Mouse (Mus musculus): Measurements from ENCODE around the gene Pdzk1ip1.

The Pdzk1ip1 gene

DNA sequence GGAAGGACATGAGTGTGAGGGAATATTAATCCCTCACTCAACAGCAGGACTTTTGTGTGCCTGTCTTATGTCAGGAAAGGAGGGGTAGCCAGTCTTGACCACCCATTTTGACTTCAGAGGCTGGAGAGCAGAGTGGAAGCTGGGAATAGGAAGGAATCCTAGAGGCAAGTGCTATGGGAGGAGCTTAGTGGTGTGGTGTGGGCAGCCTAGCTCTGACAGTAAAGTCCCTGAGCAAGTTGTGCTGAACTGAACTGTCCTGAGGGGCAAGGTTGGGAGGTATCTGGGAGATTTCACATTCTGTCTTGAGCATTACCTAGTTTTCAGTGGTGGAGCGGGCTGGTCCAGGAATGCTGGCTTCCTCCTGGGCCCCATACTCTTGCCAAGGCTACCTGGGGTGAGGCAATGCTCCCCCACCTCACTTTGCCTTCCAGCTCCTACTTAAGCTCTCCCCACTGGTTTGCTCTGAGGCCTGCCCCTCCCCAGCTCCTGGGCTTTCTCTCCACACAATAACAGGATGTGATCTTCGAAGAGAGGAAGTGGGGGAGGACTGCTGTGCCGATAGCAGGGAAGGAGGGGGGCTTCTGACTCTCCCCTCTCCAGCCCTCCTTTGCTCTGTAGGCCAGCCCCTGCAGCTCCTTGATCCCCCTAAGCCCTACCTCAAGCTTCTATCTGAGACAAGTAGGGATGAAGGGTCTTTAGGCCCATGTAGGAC lies 13.1 kb upstream of the Pdzk1ip1 start:
- in situ Hi-C loops (cut with MboI, MseI): no loop called here

DNA sequence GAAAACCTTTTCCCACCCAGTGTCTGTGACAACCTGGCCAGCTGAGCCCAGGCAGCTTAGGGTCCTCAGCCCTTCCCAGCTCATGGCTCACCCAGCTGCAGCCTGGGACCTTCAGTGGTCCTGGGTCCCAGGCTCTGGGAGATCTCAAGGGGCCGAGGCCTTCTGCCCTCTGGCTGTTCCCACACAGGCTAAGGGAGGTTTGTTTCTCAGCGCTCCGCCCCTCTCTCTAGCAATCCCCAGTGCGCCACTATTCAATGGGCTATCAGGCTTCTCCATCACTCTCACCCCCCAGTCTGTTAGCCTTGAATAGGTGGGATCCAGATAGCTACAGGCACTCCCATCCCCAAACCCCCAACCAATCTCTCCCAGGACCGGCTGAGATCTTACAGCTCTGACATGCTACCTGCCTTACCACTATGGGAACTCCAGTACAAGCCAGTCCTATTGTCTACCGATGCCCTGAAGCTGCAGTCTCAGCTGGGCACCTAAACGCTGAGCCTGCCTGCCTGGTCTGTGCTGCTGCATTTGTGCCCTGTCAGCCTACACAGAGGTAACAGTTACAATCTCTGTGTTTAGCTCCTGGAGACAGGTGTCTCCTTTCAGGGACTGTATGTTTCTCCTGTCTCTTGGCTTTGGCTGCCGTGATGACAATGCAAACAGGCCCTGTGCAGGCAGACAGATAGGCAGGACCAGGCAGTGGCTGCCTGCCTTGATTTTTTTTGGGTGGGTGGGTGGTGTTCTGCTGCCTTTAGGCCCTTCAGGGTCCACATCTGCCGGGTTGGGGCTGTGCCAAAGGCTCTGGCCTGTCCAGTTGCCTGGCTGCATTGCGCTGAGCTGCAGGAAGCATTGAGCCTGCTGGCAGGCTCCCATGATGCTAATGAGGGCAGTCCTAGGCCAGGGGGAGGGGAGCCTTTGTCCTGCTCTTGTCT lies 9.4 kb upstream of the Pdzk1ip1 start:
- in situ Hi-C loops (cut with MboI, MseI): no loop called here

DNA sequence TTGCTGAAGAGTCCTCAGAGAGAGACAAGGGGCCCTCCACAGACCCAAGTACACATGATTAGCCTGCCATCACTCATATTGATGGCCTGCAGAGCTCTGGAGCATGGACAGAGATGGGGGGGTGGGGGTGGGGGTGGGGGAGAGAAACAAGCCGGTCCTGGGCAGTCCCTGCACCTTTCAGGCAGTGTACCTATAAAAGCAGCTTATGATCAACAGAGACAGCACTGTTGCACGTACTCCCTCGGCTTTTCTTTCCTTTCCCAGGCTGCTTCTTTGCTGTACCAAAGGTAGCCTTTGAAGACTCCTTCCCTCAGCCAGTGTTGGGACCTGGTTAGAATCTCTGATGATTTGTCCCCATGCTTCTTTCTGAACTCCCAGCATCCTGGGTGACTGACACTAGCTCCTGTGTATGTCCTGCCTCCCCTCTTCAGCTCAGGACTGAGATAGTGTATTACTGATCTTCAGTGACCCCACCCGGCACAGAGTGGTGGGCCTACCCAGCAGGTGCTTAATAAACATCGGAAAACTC lies 8.6 kb upstream of the Pdzk1ip1 start:
- in situ Hi-C loops (cut with MboI, MseI): no loop called here

DNA sequence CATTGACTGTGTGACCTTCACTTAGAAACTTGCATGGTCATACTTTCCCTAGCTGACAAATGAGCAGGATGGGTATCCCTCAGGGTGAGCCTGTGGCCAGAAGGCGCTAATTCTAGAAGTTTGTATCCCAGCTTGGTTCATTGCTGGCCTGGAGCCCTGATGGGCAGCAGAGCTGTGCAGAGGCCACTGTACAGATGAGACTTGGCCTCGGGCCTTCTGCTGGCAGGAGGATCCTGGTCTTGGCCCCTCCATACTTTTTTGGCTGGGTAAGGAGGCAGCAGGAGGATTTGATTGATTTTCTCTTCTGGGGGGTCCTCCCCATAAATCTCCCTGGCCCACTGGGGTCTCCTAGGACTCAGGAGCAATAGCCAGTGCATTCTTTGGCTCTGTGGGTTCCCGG lies 5.5 kb upstream of the Pdzk1ip1 start:
- in situ Hi-C loops (cut with MboI, MseI): no loop called here

DNA sequence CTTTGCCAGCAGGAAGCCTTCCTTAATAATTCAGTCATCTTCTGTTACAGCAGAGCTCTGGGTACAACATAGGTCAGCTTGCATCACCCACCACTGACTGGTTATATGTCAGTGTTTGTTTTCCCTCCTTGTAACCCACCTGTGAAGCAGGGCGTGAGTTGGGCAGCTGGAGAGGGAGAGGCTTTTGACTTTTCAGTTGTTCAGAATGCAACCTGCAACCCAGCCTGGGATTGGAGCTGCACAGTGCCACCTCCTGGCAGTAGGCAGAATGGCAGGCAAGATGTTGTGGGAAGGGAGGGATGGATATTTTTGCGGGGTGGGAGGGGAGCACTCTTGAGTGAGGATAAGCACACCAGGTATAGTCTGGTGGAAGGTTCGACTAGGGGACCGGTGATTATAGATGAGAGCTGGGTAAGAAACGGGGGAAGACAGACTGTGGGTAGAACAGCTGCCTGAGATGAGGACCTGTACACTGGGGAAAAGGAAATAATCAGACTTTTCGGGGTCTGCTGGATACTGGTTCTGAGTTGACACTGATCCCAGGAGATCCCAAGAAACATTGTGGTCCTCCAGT lies 2.9 kb upstream of the Pdzk1ip1 start:
- in situ Hi-C loops (cut with MboI, MseI): no loop called here

DNA sequence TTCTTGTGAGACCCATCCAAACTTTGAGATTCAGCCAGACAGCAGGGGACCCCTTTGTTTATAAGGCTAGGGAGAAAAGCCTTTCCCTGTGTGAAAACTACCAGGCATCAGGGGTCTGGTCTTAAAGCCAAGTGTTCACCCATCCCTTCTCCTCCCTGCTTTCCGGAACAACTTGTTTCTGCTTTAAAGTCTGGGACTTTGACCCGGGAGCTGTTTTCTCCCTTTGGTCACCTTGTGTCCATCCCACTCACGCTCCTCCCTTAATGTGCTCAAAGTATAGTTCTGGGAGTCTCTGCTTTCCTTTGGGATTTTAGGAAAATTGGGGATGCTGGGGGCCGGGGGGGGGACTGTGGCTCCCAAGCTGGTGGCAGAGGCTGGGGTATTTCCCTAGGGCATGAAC lies 2.3 kb upstream of the Pdzk1ip1 start:
- in situ Hi-C loops (cut with MboI, MseI): no loop called here

DNA sequence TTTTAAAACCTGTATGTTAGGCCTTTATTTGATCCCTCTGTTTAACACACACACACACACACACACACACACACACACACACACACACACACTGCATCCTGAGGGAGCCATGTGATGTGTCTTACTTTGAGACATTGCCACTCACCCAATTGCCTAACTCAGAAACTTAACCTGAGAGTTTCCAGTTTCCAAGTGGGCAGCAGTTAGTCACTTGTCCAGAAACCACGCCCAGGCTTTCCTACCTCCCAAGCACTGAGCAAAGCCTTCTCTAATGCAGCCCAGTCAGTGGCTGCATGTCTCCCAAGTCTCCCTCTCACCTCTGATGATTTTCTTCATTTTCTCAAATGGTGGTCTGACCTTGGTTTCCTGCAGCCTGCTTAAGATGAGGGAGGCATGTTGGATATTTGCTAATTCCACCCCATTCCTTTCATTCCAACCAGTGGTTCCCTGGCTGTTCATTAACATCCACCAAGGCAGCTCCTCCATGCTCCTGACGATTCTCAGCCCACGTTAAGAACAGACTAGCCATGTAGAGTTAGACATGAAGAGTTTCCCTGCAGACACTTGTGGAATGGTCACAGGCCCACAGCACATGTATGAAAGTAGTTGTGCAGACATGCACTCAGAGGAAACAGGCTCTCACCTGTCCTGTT lies 1.6 kb upstream of the Pdzk1ip1 start:
- in situ Hi-C loops (cut with MboI, MseI): no loop called here

DNA sequence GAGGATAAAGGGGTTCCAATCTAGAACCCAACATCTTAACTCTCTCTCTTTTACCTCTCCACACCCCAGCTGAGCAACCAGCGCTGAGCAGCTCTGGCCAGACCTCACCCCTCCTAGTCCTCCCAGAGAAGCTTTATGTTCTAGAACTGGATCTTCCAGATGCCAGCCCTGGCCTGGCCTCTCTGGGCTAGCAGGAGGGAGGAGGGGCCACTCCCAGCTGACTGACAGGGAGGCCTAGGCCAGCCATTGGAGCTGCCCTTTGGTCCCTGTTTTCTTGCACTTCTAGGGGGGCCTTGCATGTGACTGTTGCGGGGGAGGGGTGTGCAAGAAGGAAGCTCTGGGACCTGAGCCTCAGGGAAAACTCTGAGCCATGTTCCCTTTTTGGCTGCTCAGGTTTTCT lies 2.1 kb downstream of the Pdzk1ip1 start:
- in situ Hi-C loops (cut with MboI, MseI): no loop called here

DNA sequence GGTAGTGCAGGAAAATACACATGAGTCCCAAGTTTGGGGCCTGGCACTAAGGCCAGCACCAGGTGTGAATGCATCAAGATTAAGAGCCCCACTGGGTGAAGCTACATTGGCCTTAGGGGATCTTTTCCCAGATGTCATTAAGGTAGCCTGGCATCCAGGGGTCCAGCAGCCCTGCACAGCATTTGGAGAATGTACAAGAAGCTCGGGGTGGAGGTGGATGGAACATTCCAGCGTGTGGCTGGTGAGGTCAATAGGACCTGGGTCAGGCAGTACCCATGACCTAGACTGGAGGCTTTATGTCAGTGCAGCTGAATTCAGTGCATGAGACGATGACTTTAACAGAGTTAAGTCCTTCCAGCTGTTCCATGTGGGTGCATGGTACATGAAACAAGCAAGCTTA lies 3.3 kb downstream of the Pdzk1ip1 start:
- in situ Hi-C loops (cut with MboI, MseI): no loop called here

DNA sequence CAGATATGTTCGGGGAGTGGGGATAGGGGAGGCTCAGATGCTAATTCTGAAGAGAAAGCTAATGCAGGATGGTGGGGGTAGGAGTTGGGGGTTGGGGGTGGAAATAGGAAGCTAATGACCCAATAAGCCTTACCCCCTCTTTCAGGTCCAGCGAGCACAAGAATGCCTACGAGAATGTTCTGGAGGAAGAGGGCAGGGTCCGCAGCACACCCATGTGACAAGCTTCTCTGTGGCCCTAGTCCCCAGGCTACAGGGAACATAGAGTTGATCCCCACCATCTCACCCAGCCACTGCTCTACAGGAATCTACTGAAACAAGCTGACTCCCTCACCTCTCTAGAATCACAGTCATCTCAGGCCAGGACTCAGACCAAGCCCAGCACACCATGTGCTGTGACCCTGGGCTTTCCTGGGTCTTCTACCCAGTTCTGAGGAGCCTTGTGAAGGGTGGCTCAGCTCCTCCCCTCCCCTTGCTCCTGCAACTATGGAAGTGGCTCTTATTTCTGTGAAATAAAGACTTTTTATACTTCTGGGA lies 4.9 kb downstream of the Pdzk1ip1 start:
- in situ Hi-C loops (cut with MboI, MseI): no loop called here

DNA sequence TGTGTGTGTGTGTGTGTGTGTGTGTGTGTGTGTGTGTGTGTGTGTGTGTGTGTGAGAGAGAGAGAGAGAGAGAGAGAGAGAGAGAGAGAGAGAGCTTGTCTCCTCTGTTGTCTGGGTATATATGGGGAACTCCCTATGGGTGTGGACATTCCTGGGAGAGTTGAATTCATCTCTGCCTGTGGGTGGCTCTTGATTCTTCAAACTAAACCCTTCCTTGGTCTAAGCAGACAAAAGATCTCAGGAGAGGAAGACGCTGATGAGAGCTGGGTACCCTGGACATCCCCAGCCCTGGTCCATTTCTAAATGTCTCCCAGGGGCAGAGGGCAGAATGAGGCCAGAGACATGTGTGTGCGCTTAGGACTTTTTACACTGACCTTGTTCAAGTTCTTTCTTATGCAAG lies 5.5 kb downstream of the Pdzk1ip1 start:
- in situ Hi-C loops (cut with MboI, MseI): no loop called here

DNA sequence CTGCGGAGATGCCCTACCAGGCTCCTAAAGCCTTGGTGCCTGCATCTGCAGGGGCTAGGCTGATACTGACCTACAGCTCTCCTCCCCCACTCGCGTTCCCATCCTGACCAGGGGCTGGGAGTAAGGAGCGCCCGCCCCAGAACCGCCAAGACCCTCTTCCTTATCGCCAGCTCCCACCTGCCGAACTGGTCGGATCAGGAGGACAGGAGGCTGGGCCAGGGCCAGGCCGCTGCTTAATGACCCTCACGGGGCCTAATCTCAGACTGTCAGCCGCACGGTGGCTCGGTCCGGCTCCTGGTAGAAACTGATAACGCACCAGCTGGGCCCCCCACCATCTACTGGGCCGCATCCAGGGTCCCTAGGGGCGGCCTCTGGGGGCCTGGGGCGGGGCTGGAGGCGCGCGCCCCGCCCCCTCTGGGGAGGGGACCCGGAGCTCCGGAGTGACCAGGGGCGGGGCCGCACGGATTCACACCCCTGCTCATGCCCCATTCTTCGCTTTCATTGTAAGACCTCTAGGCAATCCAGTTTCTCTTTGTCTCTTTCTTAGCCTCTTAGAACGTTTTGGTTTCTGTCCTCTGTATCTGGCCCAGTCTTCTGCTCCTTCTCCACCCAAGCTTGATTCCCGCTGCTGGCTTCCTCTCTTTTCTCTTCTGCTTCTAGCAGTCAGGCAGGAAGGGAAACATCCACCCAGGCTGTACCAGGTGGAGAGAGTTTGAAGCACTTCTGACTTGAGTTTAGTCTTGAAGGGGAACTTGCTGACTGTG lies 7.3 kb downstream of the Pdzk1ip1 start:
- in situ Hi-C loops (cut with MboI, MseI): no loop called here

DNA sequence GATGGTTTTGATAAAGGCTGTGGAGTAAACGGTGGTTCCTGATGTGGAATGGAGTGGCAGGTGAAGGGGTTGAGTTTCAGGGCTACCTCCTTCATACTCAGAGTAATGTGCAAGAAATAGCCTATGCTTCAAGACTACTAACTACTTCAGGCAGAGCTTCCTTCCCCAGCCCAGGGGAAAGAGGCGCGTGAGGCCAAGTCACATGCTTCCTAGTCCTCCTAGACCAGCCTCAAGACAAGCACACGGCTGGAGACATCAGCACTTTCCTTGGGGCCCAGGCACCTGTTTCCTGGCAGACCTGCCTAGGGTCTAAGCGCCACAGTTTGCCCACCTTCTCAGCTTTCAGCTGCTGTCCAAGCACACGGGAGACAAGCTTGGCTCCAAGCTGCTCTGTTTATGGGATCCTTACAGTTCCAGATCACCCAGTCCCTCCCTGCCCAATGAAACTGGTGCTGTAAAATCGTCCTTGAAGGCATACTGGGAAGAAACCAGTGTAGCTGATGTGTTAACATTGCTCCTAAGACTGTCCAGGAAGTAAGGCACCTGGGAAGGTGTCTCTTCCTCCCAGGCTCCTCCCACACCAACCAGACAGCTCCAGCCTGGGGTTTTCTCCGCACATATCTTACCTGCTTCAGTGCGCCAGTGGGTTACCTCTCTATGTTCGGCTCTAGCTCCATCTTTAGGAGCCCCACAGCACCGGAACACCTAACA lies 8.1 kb downstream of the Pdzk1ip1 start:
- in situ Hi-C loops (cut with MboI, MseI): no loop called here

DNA sequence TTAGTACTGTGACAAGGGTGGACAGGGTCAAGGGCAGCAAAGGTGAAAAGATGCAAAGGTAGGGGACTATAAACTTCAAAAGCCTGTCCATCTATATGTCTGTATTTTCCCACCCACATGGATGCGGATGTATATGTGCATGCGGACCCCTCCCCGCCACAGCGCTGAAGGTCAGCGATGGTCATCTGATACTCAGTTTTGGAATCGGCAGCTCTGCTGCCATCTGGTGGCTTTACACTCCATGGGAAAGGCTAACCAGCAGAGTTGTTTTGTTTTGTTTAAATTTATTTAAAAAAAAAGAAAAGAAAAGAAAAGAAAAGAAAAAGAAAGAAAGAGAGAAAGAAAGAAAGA lies 8.6 kb downstream of the Pdzk1ip1 start:
- in situ Hi-C loops (cut with MboI, MseI): no loop called here

DNA sequence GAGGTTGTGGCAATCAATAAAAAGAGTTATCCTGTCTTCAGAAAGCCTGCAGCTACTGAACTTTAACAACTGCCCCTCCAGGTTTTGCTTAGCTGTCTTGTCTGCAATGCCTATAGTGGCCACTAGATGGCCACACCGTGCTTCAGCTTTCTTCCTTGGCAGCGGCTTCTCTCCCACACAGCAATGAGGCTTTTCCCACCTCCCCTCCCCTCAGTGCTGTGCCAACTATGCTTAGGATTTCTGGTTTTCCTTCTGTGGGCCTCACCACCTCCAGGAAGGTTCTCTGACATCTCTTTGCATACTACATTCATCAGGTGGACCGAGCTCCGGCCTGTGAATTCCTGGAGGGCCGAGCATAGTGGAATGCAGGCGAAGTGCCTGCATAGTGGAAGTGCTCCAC lies 13.2 kb downstream of the Pdzk1ip1 start:
- in situ Hi-C loops (cut with MboI, MseI): loop anchor here (25.0 kb wide), 2 partner anchors 414 to 611 kb away; no protein-coding TSS in a partner anchor

DNA sequence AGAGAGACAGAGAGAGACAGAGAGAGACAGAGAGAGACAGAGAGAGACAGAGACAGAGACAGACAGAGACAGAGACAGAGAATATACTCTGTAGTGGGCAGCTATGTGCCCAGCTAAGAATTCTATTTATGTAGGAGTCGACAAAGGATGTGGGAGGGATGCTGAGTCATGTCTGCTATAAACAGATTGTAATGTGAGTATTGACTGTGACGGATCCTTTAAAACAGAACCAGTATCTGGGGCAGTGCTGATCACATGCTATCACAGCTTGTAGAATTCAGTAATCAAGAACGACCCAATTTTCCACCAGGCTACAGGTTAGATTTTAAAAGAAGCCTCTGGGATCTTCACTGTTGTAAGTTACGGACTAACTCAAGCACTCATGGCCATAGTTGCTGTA lies 15.0 kb downstream of the Pdzk1ip1 start:
- in situ Hi-C loops (cut with MboI, MseI): loop anchor here (25.0 kb wide), 2 partner anchors 416 to 609 kb away; no protein-coding TSS in a partner anchor

DNA sequence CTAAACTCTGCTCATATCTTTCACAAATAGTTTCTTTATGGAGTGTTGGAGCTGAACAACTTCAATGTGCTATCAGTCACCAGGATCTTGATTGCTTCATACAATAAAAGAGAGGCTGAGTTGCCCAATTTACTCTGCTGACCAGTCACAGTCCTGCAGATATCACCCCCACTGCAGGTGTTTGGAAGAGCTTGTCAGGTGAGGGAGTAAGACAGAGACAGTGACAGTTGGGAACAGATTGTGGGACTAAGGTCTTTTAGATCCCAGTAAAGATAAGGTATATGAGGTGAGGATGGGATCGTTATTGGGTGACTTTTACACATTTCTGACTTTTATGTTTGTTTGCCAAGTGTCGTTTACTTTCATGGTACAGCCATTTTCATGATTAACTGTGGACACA lies 22.7 kb downstream of the Pdzk1ip1 start:
- in situ Hi-C loops (cut with MboI, MseI): loop anchor here (25.0 kb wide), 2 partner anchors 424 to 601 kb away; no protein-coding TSS in a partner anchor

DNA sequence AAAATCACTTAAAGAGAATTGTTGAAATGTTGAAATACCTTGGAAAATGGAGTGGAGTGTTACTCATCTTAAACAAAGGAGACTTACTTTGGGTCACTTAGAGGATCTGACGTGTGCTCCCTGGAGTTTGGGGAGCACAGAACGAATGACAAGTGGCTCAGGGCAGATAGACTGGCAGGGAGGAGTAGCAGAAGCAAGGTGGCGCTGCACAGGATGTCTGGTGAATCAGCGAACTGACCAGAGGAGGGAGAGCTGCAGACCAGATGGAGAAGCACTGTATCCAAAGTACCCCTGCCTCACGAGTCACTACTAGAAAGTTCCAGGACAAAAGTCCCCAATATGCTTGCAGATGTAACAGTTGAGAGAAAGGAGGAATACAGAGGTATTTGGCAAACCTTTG lies 24.8 kb downstream of the Pdzk1ip1 start:
- in situ Hi-C loops (cut with MboI, MseI): loop anchor here (25.0 kb wide), 2 partner anchors 426 to 599 kb away; no protein-coding TSS in a partner anchor

DNA sequence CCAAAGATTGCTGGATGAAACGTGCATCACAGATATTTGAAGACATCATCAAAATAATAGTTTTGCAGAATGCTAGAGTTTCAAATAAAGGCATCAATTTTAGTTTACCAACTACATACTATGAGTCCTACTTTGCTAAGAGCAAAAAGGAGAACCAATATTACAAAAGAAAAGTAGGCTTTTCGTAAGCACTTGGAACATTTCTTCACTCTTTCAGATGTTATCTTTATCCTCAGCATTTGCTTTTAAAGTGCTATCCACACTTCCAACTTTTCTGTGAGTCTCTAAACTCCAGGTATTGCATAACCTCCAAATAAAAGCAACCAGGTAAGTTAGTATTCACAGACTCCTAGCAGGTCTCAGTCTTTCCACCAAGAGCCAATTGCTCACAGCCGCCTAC lies 31.1 kb downstream of the Pdzk1ip1 start:
- in situ Hi-C loops (cut with MboI, MseI): loop anchor here (25.0 kb wide), 2 partner anchors 432 to 593 kb away; no protein-coding TSS in a partner anchor

DNA sequence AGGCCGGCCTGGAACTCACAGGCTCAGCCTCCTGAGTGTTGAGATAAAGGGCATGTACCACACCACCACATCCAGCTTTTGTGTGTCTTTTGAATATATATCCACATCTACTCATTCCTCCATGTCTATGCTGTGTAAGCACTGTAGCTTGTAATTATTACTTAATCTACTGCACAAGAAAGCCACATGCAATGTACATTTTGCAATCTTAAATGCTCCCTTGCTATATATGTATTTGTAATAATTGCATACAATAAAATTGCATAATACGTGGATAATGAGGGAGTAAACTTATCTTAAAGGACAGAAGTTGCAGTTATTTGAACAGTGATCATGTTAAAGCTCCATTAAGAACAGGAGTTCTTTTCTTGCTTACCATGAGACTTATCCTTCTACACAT lies 32.7 kb downstream of the Pdzk1ip1 start:
- in situ Hi-C loops (cut with MboI, MseI): loop anchor here (25.0 kb wide), 2 partner anchors 434 to 591 kb away; no protein-coding TSS in a partner anchor

All from T-helper 2 cell (primary cell).